Mouse (Mus musculus): ENCODE results near the gene Fgfr4. TPM values are rescaled to one million over a fixed set of nuclear protein-coding genes. Genes with fewer than 3 reads are reported as not detected.
A peak's percentile ranks its signal among the peaks of the same experiment; 100 is the strongest.

The Fgfr4 gene
- total RNA-seq (2017): not detected in 2 replicates

DNA sequence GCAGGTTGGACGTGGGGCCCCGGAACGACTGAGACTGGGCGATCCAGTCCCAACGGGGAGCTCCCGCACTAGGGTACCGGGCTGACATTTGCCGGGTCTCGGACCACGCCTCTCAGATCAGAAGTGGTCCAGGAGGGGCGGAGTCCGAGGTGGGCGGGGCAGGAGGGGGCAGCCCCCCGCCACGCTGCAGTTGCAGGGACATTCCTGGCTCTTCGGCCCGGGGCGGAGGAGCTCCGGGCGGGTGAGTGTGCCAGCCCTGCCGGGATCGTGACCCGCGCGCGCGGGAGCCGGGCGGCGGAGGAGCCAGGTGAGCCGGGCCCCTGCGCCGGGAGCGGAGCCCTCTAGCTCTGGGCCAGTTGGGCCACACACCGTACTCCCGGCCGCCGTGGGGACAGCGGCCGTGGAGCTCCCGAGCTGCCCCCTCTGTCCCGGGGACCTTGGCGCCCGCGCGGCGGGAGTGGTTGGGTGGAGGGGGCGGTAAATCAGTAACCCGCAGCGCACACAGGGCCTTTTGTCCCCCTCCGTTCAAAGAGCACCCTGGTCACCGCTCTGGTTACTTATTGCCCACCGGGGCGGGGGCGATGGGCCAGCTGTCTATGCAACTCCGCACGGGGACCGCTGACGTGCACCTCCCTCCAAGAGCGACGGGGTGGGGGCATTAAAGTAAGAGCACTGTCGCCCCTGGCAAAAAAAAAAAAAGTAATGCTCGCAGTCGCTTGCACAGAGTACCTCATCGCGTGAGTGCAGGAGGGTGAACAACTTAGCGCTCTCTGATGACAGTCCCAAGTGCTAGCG is at the start of gene Fgfr4:
Fgfr4 (plus strand) TSS at position 20 of the 795 bp plus-strand sequence.
- peak; percentile 45 for ATAC-seq (replicated peaks; ENCODE audit: low read depth, poor library complexity, severe bottlenecking)

DNA sequence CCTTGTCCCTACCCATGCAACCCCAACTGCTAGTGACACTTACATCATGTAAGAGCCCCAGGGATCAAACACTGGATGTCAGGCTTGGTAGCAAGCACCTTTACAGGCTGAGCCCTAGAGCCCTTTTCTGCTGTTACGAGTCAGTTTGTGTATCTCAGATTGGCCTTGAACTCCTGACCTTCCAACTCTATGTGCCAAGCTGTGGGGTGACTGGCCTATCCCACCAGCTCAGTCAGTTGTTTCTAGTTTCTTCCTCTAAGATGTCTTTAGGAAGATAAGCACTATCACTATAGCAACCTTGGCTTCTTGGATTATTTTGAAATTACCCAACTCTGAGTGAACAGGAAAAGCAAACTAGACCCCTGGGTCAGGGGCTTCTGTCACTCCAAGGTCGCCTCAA is 49.1 kb upstream of the Fgfr4 start:
- no peak for ATAC-seq (replicated peaks; ENCODE audit: low read depth, poor library complexity, severe bottlenecking)

DNA sequence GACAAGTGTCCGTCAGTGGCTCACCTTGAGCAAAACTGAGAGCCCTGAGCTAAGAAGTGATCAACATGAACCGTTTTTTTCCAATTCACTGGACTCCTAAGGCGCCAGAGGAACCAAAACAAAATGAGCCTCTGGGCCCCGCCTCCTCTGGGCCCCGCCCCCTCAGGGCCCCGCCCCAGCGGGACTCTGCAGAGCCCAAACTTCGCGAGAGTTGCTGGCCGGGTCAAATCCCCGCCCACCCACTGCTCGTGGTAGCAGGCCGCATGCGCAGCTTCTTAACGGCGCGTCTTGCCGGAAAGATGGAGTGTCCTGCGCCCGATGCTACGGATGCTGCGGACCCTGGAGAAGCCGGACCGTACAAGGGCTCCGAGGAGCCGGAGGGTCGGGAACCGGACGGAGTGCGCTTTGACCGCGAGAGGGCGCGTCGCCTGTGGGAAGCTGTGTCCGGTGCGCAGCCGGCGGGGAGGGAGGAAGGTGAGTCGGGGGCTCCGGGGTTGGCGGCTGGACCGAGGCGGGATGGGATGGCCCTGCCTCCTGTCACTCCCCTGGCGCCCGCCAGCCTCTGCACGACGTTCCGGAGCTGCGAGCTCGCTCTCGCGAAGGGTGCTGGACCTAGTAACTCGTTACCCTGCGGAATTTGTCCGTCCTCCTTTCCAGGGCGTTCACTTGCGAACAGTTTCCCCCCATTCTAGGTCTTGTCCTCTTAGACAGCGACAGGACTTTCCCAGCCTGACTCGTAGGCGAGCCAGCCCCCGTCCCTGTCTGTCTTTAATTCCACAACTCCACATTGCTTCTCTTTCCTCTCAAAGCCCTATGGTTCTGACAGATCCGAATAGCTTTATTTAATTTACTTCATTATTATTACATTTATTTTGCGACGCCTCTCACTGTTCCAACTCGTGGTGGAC is 47.1 kb upstream of the Fgfr4 start, which contains the start of gene Zfp346:
Zfp346 (plus strand) TSS at position 267 of the 908 bp plus-strand sequence.
- ATAC-seq (replicated peaks; ENCODE audit: low read depth, poor library complexity, severe bottlenecking): peak; percentile 92

DNA sequence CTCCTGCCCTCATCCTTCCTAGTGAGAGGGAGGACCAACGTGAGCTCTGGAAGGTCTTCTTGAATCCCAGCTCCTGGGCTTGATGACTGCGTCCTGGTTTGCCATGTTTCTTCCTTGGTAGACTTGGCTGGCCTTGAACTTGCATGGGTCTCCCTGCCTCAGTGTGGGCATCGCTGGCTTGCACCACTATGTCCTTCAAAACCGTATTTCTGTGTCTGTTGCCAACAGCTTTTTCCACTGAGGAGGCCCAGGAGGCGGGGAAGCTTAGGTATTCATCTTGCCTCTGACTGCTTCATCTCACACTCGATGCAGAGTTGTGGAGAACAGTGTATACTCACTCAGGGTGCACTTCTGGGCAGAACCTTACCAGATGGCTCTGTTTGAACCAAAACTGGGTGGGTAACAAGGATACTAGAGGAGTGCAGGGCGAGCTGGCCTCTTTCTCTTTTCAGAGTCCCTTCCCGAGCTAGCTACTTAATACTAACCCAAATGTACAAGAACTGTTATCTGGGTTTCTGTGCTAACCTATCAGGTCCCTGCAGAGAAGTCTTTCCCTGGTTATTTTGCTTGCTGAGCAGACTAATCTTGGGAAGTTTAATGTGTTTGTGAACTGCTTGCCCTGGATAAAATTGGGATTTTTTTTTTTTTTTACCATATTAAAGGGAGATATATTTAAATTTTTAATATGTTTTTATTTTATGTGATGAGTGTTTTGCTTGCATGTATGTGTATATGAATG is 46.3 kb upstream of the Fgfr4 start:
- ATAC-seq (replicated peaks; ENCODE audit: low read depth, poor library complexity, severe bottlenecking): peak; percentile 3; the same call in 1 of the 2 replicates

DNA sequence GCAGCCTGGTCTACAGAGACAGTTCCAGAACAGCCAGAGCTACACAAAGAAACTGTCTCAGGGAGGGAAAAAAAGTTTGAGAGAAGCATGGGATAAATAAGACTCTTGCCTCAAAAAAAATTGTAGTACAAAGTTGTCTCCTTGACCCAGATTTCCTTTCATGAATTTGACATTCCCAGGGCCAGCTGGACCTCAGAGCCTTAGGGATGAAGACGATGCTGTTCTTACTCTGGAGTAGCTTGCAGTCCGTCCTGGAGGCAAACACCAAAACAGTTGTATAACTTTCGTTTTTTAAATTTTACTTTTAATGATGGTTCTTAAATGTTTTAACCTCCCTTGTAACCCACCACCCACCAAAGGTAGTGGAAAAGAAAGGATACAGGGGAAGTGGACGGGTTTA is 45.3 kb upstream of the Fgfr4 start:
- ATAC-seq (replicated peaks; ENCODE audit: low read depth, poor library complexity, severe bottlenecking): no peak

DNA sequence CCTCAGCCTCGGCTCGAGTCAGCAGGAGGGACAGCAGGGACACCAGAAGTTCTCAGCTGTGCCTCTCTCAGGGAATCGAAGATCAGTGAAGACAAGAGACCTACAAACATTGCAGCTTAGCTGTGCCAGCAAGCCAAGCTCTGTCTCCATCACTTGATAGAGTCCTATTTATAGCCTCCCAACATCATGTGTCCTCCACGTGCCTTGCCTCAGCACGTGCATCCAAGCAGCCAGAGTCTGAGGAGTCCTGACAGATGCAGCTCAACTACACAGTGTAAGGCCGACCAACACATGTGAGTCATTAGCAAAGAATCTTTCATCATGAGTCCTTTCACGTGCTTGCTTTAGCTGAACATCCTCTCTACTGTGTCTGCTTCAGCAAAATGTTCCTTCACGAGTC is 44.7 kb upstream of the Fgfr4 start:
- ATAC-seq (replicated peaks; ENCODE audit: low read depth, poor library complexity, severe bottlenecking): no peak

DNA sequence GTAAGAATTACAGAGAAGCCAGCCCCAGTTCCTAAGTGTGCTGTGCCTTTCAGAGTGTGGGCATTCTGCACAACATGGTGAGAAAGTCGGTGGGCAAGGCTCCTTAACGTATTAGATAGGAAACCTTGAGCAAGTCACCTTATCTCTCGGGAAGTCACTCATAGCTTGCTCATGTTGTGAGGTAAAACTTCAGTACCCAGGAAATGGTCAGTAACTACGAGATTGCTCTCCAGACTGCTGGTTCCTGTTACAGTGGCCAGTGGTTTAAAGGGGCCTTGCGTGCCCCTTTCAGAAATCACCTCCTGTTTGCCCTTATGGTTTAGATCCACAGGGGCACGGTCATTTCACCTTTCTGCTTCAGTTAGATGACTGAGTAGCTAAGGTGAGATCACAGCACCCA is 38.1 kb upstream of the Fgfr4 start:
- ATAC-seq (replicated peaks; ENCODE audit: low read depth, poor library complexity, severe bottlenecking): no peak

DNA sequence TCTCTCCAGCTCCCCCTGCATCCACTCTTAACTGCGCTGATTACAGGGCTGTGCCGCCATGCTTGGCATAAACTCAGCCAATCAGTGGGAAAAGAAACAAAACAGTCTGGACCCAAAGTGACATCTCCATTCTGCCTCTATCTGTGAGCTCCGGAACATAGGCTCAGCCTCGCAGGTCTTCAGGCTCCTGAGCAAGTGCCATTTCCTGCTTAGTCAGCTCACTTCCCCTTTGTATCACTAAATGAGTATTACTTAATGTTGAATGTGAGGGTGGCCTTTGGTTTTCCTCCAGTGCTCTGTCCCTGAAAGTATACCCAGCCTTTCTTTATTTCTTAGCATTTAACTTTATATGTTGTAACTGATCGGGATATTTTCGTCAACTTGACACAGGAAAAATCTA is 27.5 kb upstream of the Fgfr4 start:
- peak; percentile 82 for ATAC-seq (replicated peaks; ENCODE audit: low read depth, poor library complexity, severe bottlenecking)

DNA sequence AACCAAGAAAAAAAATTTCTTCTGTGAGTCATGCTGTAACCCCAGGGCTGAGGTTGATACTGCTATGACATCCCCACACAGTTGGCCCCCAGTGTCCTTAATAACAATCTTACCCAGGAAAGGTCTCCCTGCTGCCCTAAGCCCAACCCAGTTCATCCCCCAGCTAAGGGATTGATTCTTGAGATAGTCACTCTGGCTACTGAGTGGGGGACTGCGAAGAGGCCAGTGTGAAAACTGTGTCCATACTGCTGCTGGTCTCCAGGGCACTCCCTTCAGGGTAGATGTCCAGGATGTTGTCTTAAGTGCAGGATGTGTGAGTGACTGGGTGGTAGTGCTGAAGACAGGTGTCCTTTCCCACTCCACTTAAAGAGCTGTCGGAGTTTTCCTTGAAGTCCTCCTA is 19.0 kb upstream of the Fgfr4 start, which contains the start of gene Gm17617:
Gm17617 (minus strand) TSS at position 101 of the 400 bp plus-strand sequence.
- ATAC-seq (replicated peaks; ENCODE audit: low read depth, poor library complexity, severe bottlenecking): no peak

DNA sequence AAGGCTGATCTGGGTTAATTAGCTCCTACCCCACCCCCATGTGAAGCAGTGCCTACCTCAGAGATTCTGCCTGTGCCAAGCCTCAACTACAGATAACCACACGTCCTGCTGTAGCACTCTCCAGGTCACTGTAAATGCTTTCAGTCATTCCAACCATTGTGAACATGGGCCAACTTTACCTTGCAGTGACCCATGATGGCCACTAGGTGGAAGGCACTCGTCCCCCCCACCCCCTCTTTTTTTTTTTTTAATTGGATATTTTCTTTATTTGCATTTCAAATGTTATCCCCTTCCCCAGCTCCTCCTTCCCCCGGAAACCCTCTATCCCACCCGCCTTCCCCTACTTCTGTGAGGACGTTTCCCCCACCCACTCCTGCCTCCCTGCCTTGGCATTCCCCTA is 17.1 kb upstream of the Fgfr4 start:
- ATAC-seq (replicated peaks; ENCODE audit: low read depth, poor library complexity, severe bottlenecking): peak; percentile 87

DNA sequence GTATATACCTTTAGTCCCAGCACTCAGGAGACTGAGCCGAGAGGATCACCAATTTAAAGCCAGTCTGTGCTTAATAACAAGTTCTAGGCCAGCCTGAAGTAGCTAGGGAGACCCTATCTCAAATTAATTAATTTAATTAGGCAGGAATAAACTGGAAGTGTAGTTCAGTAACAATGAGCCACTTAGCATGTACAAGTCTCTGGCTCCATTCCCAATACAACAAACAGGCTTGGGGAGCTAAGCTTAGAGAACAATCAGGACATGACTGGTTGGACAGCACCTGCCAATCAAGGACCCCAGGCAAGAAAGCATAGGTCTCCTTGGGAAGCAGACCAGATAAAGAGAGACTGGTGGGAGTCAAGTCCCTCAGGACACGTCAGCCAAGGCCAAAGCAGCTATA is 12.2 kb upstream of the Fgfr4 start:
- ATAC-seq (replicated peaks; ENCODE audit: low read depth, poor library complexity, severe bottlenecking): no peak

DNA sequence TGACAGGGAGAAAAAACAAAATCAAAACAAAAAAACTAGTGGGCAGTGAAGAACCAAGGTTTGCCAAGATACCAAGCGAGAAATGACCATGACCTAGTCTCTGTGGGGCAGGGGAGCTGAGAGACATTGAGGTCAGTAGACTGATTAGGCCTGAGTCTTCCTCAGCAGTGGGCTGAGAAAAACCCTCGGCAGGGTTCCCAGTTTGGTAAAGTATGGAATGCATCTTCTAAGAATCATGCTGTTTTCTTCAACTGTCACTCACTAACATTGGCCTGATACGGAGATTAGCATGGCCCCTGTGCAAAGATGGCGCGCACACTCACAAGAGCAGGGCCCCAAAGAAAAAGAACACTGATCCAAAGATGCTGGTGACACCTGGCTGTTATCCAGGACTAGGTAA is 1.5 kb downstream of the Fgfr4 start:
- ATAC-seq (replicated peaks; ENCODE audit: low read depth, poor library complexity, severe bottlenecking): no peak

DNA sequence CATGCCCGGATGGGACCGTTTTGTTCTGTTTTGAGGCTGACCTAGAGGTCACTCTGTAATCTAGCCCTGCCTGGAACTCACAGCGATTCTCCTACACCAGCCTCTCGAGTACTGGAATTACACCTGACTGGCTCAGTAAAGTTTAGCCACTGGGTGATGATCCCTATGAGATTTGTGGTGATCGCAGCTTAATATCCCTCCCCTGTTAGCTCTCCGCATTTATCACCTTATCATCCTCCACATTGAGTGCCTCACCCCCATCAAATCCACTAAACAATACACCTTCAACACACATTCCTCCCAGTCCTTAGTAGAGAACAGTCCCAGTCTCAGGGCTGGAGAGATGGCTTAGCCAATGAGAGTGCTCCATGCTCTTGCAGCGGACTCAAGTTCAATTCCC is 9.9 kb downstream of the Fgfr4 start:
- no peak for ATAC-seq (replicated peaks; ENCODE audit: low read depth, poor library complexity, severe bottlenecking)

DNA sequence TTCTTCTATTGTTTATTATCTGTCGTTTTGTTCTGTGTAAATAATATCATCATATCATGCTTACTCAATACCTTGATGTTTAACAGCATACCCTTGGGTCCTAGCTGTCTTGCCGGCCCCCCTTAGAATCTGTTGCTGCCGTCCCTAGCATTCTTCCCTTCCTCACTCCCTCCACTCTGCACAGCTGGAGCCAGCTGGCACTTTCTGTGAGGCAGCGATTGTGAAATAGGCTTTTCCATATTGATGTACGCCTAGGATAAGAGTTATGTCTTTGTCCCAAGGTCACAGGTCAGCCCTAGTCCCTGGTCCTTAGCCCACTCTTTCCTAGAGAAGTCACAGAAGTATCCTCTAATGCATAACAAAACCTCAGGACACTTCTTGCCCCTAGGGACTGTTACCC is 11.1 kb downstream of the Fgfr4 start:
- ATAC-seq (replicated peaks; ENCODE audit: low read depth, poor library complexity, severe bottlenecking): no peak

DNA sequence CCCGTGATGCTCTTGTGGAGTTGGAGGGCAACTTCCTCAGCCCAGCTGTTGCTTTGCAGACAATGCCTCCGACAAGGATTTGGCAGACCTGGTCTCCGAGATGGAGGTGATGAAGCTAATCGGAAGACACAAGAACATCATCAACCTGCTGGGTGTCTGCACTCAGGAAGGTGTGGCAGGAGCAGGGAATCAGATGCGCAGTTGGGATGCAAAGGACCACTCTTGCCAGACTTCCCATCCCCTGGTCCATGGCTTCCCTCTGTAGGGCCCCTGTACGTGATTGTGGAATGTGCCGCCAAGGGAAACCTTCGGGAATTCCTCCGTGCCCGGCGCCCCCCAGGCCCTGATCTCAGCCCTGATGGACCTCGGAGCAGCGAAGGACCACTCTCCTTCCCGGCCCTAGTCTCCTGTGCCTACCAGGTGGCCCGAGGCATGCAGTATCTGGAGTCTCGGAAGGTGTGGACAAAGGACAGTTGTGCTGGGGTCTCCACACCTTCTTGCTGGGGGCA is 13.4 kb downstream of the Fgfr4 start:
- ATAC-seq (replicated peaks; ENCODE audit: low read depth, poor library complexity, severe bottlenecking): no peak

DNA sequence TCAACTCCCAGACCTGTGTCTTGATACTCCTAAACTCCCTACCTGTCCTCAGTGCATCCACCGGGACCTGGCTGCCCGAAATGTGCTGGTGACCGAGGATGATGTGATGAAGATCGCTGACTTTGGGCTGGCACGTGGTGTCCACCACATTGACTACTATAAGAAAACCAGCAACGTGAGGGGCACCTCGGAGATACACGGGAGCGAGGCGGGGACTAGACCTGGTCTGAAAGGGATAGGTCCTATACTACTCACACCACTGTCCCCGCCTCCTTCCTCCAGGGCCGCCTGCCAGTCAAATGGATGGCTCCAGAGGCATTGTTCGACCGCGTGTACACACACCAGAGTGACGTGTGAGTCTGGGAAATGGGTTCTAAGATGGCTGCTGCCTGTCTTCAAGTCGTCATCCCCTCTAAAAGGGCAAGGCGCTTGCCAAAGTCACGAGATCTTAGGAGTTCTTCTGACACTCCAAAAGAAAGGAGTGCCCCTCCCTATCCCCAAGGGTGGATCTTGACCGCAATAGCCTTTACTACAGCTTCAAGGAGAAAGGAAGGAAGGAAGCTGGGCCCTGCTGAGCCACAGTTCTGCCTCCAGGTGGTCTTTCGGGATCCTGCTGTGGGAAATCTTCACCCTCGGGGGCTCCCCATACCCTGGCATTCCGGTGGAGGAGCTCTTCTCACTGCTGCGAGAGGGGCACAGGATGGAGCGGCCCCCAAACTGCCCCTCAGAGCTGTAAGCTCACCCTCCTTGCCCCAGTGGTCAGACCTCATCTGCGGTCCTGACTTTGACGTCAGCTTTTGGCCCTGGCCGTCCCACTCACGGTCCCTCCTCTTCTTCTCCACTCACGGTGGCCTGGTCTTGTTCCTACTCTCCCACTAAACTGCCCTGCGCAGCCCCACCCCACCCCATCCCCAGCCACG is 14.6 kb downstream of the Fgfr4 start:
- no peak for ATAC-seq (replicated peaks; ENCODE audit: low read depth, poor library complexity, severe bottlenecking)

DNA sequence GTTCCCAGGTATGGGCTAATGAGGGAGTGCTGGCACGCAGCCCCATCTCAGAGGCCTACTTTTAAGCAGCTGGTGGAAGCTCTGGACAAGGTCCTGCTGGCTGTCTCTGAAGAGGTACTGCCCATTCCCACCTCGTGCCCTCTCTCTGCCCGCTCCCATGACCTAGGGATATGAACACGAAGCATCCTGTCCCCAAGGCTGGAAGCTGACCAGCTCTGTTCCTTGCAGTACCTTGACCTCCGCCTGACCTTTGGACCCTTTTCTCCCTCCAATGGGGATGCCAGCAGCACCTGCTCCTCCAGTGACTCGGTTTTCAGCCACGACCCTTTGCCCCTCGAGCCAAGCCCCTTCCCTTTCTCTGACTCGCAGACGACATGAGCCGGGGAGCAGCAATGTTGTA is 15.4 kb downstream of the Fgfr4 start:
- no peak for ATAC-seq (replicated peaks; ENCODE audit: low read depth, poor library complexity, severe bottlenecking)

DNA sequence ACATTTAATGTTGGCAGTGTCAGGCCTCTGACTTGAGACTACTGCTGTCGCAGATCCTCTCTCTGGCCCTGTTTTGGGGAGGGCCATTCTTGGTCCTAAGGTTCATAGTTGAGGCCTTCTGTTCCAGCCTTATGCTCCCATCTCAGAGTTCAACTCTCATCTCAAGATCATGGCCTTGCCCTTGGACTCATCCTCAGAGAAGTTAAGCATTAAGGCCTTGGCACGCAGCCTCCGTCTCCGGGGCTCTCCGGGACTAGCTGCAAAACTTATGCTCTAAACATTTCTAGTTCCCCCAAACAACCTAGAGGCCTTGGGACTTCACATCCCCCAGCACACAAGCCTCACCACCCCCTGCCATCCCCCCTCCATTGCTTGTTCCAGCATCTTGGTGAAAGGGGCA is 15.8 kb downstream of the Fgfr4 start:
- no peak for ATAC-seq (replicated peaks; ENCODE audit: low read depth, poor library complexity, severe bottlenecking)

DNA sequence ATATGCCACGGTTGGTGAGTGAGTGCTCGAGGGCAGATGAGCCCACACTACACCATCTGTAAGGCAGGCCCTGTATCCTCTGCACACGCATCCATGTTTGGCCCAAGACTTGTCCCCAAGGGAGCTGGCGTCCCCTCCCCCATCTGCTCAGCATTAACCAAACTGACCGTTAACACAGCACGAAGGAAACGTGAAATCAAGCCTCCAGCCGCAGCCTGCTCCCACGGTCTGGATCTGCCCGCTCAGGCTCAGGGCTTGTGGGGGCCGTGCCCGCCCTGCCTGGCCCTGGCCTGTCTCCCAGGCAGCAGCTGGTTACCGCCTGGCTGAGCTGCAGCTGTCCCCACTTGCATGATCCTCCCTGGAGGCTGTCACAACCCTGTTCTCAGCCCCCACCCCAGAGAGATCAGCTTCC is 16.5 kb downstream of the Fgfr4 start:
- ATAC-seq (replicated peaks; ENCODE audit: low read depth, poor library complexity, severe bottlenecking): no peak
